Mouse (Mus musculus): ENCODE results near the gene Sult3a2. TPM values are rescaled to one million over a fixed set of nuclear protein-coding genes. Genes with fewer than 3 reads are reported as not detected.
"Not testable (repeated sequence)": the region's sequence is repeated elsewhere in the genome, so short reads cannot be mapped to it uniquely, and the experiment has no call there.

Sult3a2 gene
- not detected in 2 replicates for polyA plus RNA-seq (2016; fragmentation: Nextera tagmentation; extraction: Ambion mirVana)

DNA sequence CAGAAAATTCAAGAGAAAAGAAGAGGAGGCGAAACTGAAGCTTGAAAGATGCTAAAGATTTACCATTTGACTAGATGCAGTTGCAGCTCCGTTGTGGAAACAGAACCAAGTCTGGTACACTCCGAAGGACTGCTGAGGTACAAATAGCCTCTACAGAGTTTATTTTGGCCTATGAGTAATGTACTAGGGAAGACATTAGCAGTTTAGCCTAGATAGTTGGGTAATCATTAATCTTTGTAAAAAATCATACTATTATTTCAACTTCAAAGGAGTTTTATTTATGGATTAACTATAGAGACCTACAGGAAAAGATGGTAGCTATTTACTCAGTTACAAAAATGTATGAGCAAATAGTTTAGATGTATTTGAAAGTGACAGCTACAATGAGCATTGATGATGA, at the start of gene Sult3a2:
Gene Sult3a2, minus strand, starts transcription at position 101 of the 400 bp plus-strand sequence.
- WGBS, result 82% methylated on average over 3 of the region's 3 CpGs
- H3K4me1 ChIP-seq, result no peaks in the 10 kb centered on the region
- no peak for ATAC-seq (ENCODE audit: low FRiP score)

DNA sequence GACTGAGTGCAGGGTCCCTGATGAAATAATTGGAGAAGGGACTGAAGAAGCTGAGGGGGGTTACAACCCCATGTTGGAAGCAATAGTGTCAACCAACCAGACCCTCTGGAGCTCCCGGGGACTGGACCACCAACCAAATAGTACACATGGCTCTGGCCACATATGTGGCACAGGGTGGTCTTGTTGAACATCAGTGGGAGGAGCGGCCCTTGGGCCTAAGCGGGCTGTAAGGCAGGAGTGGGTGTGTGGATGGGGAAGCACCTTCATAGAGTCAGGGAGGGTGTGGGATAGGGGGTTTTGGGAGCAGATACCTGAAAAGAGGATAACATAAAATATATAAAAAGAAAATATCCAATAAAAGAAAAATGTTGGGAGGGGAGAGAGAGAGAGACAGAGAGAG, 34.4 kb upstream of the Sult3a2 start:
- Histone ChIP-seq H3K27ac (no peak overlapping the region), H3K9me3 (no peaks in the 10 kb centered on the region), H3K4me3 (replicated peaks) (no peak overlapping the region), H3K27me3 (no peaks in the 10 kb centered on the region), H3K4me1 (no peaks in the 10 kb centered on the region), H3K36me3 (replicated peaks) (no peaks in the 10 kb centered on the region), H3K4me2 (no peak overlapping the region), H3K9ac (no peak overlapping the region)
- WGBS, result 90% methylated on average over 3 of the region's 3 CpGs
- ATAC-seq (ENCODE audit: low FRiP score), result no peak

More for the DNA sequence above, at the start of gene Sult3a2:
- H3K36me3 ChIP-seq (replicated peaks), result no peaks in the 10 kb centered on the region
- H3K4me3 ChIP-seq (replicated peaks), result no peak within 1 kb of the TSS
- no peaks in the 10 kb centered on the region for H3K9me3 ChIP-seq
- H3K9ac ChIP-seq, result no peak within 1 kb of the TSS
- no peak within 1 kb of the TSS for H3K4me2 ChIP-seq
- H3K27me3 ChIP-seq, result no peaks in the 10 kb centered on the region
- H3K27ac ChIP-seq, result no peak within 1 kb of the TSS

DNA sequence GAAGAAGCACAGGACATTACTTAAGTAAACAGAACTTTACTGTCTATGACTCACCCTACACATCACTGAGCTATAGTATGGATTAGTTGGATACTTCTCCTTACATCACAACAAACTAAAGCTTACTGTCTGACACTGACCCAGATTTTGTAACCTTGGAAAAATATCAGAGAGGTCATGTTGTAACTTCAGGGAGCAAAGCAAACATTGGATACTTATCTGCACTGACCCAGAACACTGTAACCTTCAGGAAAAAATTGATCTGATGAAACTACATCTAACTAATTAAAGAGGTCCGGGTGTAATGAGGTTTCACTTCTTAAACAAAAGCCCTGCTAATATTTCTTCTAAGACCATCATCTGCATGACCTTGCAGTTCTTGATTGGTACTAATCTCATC, 30.4 kb upstream of the Sult3a2 start:
- Histone ChIP-seq H3K4me1 (no peaks in the 10 kb centered on the region), H3K27me3 (no peaks in the 10 kb centered on the region), H3K4me3 (replicated peaks) (no peak overlapping the region), H3K9ac (no peak overlapping the region), H3K4me2 (no peak overlapping the region), H3K36me3 (replicated peaks) (no peaks in the 10 kb centered on the region), H3K27ac (no peak overlapping the region), H3K9me3 (no peaks in the 10 kb centered on the region)
- WGBS, result 67% methylated on average over 1 of the region's 1 CpGs
- ATAC-seq (ENCODE audit: low FRiP score), result no peak

DNA sequence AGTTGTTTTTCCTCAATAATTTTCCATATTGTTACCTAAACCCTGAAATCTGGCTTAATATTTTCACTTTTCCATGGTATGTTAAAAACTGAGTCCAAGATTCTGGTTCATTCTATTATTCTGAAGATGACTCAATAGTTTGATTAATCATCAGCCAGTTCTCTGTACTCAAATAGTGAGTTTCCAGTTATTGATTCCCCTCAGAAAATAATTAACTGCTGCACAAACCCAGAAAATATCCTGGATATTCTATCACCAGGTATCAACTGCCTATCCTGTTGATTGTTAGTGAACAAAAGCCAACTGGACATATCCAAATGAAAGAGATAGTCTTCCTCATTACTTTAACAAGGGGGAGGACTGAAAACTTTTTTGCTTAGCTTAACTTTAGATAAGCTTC, 27.8 kb upstream of the Sult3a2 start:
- no peak overlapping the region for H3K27ac ChIP-seq
- no peak for ATAC-seq (ENCODE audit: low FRiP score)
- H3K4me2 ChIP-seq, result no peak overlapping the region
- no peaks in the 10 kb centered on the region for H3K9me3 ChIP-seq
- no peak overlapping the region for H3K9ac ChIP-seq
- H3K4me1 ChIP-seq, result no peaks in the 10 kb centered on the region; the same call in 1 of the 2 replicates
- no peaks in the 10 kb centered on the region for H3K36me3 ChIP-seq (replicated peaks)
- H3K27me3 ChIP-seq, result no peaks in the 10 kb centered on the region
- no peak overlapping the region for H3K4me3 ChIP-seq (replicated peaks)

DNA sequence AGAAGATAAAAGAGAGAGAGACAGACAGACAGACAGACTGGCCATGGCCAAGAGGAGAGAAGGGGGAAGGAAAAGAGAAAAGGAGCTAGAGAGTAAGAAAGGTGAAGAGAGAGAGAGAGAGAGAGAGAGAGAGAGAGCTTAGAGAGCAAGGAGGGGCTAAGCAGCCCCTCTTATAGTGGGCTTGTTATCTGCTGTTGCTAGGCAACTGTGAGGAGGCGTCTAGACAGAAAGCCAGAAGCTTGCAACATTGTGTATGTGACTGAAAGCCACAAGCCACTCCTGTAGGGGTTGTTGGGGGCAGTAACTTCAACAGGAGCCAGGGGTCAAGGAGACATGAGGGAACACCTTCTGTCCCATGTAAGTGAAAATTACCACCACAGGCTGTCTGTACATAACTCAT, 25.3 kb upstream of the Sult3a2 start:
- peak; percentile 75; the same call in 1 of the 2 replicates for ATAC-seq (ENCODE audit: low FRiP score)
- Histone ChIP-seq H3K27me3 (no peaks in the 10 kb centered on the region), H3K4me3 (replicated peaks) (no peak overlapping the region)

DNA sequence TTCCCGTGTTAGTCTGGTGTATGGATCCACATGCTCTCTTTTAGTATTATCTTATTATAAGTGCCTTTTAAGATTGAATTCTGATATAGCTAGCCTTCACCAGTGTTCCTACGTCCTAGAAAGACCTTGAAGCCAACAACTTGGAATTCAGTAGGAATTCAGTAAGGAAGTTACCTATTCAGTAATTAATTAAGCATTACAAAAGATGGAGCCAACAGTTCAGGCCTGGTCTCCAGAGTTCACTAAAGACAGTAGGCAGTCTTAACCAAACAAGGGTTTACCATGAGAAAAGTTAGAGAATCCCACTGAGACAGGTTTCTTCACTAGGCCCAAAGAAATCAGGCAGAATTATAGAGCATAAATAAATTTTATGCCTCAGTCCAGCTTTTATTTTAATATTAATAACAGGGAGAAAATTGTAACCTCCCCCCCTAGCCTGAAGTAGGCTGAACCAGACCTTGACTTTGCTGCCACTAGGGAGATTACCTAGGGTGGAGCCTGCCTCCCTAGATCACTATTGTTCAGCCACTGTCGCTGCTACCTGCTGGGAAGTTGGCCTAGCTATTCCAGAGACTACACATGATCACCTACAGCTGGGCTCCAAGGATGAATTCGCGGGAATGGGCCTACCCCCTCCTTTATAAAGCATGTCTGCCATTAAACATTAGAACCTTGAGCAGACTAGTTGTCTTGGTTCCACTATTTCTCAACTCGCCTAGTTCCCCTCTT, 10.9 kb upstream of the Sult3a2 start:
- ATAC-seq (ENCODE audit: low FRiP score); H3K4me2 ChIP-seq; H3K4me3 ChIP-seq (replicated peaks); H3K4me1 ChIP-seq; H3K36me3 ChIP-seq (replicated peaks); H3K9me3 ChIP-seq; H3K9ac ChIP-seq; H3K27me3 ChIP-seq; H3K27ac ChIP-seq: not testable (repeated sequence)
- WGBS, result 83% methylated on average over 6 of the region's 6 CpGs

More for the DNA sequence above, 25.3 kb upstream of the Sult3a2 start:
- no peaks in the 10 kb centered on the region for H3K9me3 ChIP-seq
- H3K4me2 ChIP-seq, result no peak overlapping the region
- no peaks in the 10 kb centered on the region for H3K36me3 ChIP-seq (replicated peaks)
- H3K4me1 ChIP-seq, result no peaks in the 10 kb centered on the region; the same call in 1 of the 2 replicates
- H3K9ac ChIP-seq, result no peak overlapping the region
- WGBS, result 12% methylated on average over 1 of the region's 1 CpGs
- H3K27ac ChIP-seq, result no peak overlapping the region

DNA sequence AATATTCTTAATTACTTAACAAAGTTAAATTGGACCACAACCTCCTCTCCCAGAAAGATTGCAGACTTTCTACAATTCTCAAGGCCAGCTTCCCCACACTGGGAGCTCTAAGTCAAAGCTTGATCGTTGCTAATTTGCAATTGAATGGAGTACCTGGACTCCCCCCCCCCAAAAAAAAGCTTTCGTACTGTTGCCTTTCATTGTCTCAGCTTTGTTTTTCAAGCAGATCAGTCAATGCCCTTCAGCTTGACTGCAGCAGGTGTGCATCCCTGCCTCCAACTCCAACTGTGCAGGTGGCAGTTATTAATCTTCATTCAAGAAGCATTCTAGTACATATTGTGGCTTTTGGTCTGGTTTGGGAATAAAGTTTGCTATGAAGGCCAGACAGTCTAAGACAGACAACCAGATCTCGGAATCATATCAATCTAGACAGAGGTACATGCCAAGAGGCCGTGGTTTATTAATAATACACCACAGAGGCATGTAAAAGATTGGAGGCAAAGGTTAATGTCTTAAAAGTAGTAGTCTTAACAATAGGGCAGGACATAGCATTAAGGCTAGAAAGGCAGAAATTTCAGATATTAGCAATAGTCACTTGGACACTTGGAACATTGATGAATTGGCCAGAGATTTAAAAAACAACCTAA, 9.9 kb upstream of the Sult3a2 start:
- H3K4me2 ChIP-seq; H3K9ac ChIP-seq; H3K36me3 ChIP-seq (replicated peaks); H3K9me3 ChIP-seq; H3K4me1 ChIP-seq; H3K4me3 ChIP-seq (replicated peaks); ATAC-seq (ENCODE audit: low FRiP score); H3K27ac ChIP-seq; H3K27me3 ChIP-seq: not testable (repeated sequence)
- 81% methylated on average over 4 of the region's 4 CpGs for WGBS

DNA sequence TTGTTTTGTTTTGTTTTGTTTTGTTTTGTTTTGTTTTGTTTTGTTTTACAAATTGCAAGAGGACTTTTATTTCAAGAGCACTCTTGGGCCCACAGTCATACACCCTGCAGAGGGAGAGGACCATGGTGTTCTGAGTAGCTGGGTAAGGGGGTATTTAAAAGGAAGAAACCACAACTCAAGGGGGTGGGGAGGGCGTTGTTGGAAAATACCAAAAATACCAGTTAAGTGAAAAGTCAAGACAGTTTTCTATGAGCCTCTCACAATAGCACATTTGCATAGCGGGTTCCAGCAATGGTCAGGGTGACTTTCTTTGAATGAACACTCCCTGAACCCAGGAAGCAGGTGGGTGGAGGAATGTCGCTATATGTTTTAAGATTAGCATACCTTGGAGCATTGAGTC, 5.7 kb upstream of the Sult3a2 start:
- WGBS, result 86% methylated on average over 3 of the region's 3 CpGs
- H3K9ac ChIP-seq, result not testable (repeated sequence)

DNA sequence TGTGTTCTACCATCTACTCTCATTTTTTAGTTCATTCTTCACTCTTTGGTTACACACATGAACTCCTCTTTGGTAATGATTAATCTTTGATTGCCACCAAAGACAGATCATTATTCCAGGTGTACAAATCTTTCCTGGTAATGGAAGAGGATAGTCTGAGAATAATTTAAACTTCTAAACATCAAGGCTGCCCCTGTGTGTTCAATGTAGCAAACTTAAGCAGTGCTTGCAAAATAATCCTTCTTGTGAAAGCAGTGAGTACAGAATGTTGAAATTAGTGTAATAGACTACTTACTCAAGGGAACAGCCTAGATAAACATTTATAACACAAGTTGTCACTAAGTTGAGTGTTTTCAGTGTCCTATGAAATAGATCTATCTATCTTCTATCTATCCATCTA, 1.0 kb upstream of the Sult3a2 start:
- Histone ChIP-seq H3K9ac (no peak overlapping the region), H3K27ac (no peak overlapping the region), H3K4me1 (no peaks in the 10 kb centered on the region), H3K4me2 (no peak overlapping the region), H3K36me3 (replicated peaks) (no peaks in the 10 kb centered on the region), H3K4me3 (replicated peaks) (no peak overlapping the region), H3K27me3 (no peaks in the 10 kb centered on the region), H3K9me3 (no peaks in the 10 kb centered on the region)
- no peak for ATAC-seq (ENCODE audit: low FRiP score)

More for the DNA sequence above, 5.7 kb upstream of the Sult3a2 start:
- not testable (repeated sequence) for H3K4me1 ChIP-seq; H3K9me3 ChIP-seq; H3K27ac ChIP-seq; H3K4me3 ChIP-seq (replicated peaks); H3K4me2 ChIP-seq; ATAC-seq (ENCODE audit: low FRiP score); H3K27me3 ChIP-seq; H3K36me3 ChIP-seq (replicated peaks)

DNA sequence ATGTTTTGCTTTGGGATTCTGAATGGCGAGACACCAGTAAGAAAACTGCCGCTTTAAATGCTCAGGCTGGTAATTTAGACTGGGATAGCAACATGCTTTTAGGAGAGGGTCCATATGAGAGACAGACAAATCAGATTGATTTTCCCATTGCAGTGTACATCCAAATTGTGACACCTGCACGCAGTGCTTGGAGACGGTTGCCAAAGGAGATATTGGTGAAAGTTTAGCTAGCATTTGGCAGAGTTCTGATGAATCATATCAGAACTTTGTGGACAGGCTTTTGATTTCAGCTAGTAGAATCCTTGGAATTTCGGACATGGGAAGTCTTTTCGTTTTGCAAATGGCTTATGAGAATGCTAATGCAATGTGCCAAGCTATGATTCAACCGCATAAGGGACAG, 51.3 kb downstream of the Sult3a2 start:
- not testable (repeated sequence) for H3K9me3 ChIP-seq; H3K4me2 ChIP-seq; H3K4me1 ChIP-seq; ATAC-seq (ENCODE audit: low FRiP score); H3K4me3 ChIP-seq (replicated peaks); H3K36me3 ChIP-seq (replicated peaks); H3K27me3 ChIP-seq; H3K9ac ChIP-seq; H3K27ac ChIP-seq
- WGBS, result 94% methylated on average over 7 of the region's 7 CpGs

DNA sequence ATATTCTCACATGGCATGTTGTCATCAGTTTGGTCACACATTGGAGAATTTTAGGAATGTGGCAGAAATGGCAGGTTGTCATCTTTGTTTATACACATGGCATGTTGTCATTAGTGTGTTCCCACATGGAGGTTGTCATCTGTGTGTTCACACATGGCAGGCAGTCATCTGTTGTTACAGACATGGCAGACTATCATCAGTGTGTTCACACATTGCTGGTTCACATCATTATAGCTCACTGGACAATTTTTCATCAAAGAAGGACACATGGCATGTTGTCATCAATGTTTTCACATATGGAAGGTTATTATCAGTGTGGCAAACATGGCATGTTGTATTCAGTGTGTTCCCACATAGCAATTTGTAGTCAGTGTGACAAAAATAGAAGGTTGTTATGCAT, 53.3 kb downstream of the Sult3a2 start:
- Histone ChIP-seq H3K9ac (no peak overlapping the region), H3K36me3 (replicated peaks) (no peaks in the 10 kb centered on the region), H3K4me2 (no peak overlapping the region), H3K27me3 (no peaks in the 10 kb centered on the region), H3K4me3 (replicated peaks) (no peak overlapping the region), H3K9me3 (no peaks in the 10 kb centered on the region), H3K4me1 (no peaks in the 10 kb centered on the region), H3K27ac (no peak overlapping the region)
- ATAC-seq (ENCODE audit: low FRiP score), result 0 out of 2 replicates have a peak, but pooled peaks have one; percentile 11

DNA sequence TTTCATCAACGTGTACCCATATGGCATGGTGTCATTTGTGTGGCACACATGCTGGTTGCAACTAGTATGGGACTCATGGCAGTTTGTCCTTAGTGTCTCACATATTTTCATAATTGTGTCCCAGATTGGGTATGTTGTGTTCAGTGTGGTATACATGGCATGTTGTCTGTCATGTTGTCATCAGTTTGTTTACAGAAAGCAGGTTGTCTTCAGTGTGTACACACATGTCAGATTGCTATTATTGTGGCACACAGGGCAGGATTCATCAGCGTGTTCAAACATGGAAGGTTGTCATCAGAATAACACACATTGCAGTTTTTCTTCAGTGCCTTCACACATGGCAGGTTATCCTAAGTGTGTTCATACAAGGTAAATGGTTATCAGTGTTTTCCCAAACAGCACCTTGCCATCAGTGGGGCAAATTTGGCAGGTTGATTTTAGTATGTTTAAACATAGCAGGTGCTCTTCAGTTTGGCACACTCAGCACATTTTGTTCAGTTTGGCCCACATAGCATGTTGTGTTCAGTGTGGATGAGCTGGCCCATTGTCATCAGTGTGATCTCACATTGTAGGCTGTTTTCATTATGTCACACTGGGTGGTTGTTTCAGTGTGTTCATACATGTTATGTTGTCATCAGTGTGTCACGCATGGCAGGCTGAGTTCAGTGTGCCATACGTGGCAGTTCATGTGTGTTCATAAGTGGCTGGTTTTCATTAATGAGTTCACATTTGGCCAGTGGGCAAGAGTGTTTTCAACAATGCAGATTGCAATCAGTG, 53.9 kb downstream of the Sult3a2 start:
- no peak overlapping the region for H3K4me2 ChIP-seq
- ATAC-seq (ENCODE audit: low FRiP score), result 0 out of 2 replicates have a peak, but pooled peaks have one; percentile 27
- no peaks in the 10 kb centered on the region for H3K36me3 ChIP-seq (replicated peaks)
- no peaks in the 10 kb centered on the region for H3K9me3 ChIP-seq
- no peak overlapping the region for H3K4me3 ChIP-seq (replicated peaks)
- H3K27ac ChIP-seq, result no peak overlapping the region
- no peak overlapping the region for H3K9ac ChIP-seq
- whole genome bisulfite sequencing, result 86% methylated on average over 4 of the region's 4 CpGs
- no peaks in the 10 kb centered on the region for H3K27me3 ChIP-seq
- H3K4me1 ChIP-seq, result no peaks in the 10 kb centered on the region

Data from forebrain, embryonic 12.5 days (tissue).